12 mouse cellular contexts compared by ENCODE assay signal in genomic region chr8:86327982-86328381, GRCm38 (mm10).
DNase-seq lines count a peak whose midpoint lies in the region; ATAC-seq and TF ChIP-seq lines count a peak whose summit lies in the region.
"Had no signal": no experiment of that assay in that cellular context is flagged by ENCODE, and none has a peak within 500 bp of the region (broad histone marks: within the 10 kb centered on the region; RNA-seq: fewer than 3 reads in every experiment).

No protein-coding gene starts in this region.

- no peak for DNase-seq in left cerebral cortex, adult 2 months (ENCODE audit: extremely low spot score in 1 of 2, low spot score in 2 of 2)
- no peak for DNase-seq in left cerebral cortex, adult 18-20 months (ENCODE audit: low spot score in 2 of 2)
- DNase-seq in brain, embryonic 14.5 days (ENCODE audit: low read depth) = peak; percentile 51
- DNase-seq in retina, postnatal 1 day = peak; percentile 40
- no peak for DNase-seq in heart, adult 8-10 months (ENCODE audit: low spot score)

- peak overlapping the region; percentile 50 for H3K27ac ChIP-seq in left cerebral cortex, adult 2 months
- H3K27ac ChIP-seq: embryonic facial prominence, embryonic 10.5 days; embryonic facial prominence, embryonic 12.5 days; forebrain, embryonic 12.5 days had no signal

- TF ChIP-seq CTCF in left cerebral cortex, adult 2 months (IDR thresholded peaks at IDR 0.05) = no peak
- no peak for TF ChIP-seq CTCF in brain, embryonic 14.5 days (IDR thresholded peaks at IDR 0.05; ENCODE audit: borderline replicate concordance, extremely low read depth, insufficient read depth, insufficient read length)

- intact Hi-C loops in left cerebral cortex, adult 2 months (cut with DNase I) = loop anchor here (2.0 to 5.0 kb wide), 6 partner anchors 47 to 626 kb away; partner anchors contain the start of gene Neto2

- no peak for ATAC-seq in erythroblast, adult 5-6 weeks (replicated peaks; ENCODE audit: low FRiP score, poor library complexity, severe bottlenecking)
- ATAC-seq: activated CD4-positive, CD25-positive, alpha-beta regulatory T cell, adult 4 months had no signal

- no peak for TF ChIP-seq POLR2A in brain, embryonic 14.5 days (IDR thresholded peaks at IDR 0.05; ENCODE audit: borderline replicate concordance, extremely low read depth, insufficient read depth, insufficient read length, poor library complexity, severe bottlenecking)

- H3K4me3 ChIP-seq in left cerebral cortex, adult 2 months = no peak overlapping the region
- H3K4me3 ChIP-seq: embryonic facial prominence, embryonic 10.5 days; embryonic facial prominence, embryonic 12.5 days; erythroblast, embryonic 14.5 days; forebrain, embryonic 10.5 days; forebrain, embryonic 12.5 days had no signal

Comparison
In these comparisons a context has a peak if more than half of its experiments do, and no peak if none do; other contexts are left out.
1. DNase-seq: peak in brain, embryonic 14.5 days (single experiment) and retina, postnatal 1 day (single experiment); none in left cerebral cortex, adult 2 months (0 of 2), left cerebral cortex, adult 18-20 months (0 of 2) and heart, adult 8-10 months (single experiment).